Mouse (Mus musculus) intestine, embryonic 15.5 days (tissue): ENCODE measurements around the gene Napsa. TPM values are rescaled to one million over a fixed set of nuclear protein-coding genes. Genes with fewer than 3 reads are reported as not detected.

Source experiments
- ATAC-seq: fragments of 200-750 bp; cut with Nextera tagmentation; 2 replicates; pipeline ENCODE4 v1.8.0; 2017; ENCODE audit warnings: moderate TSS enrichment, moderate library complexity
- H3K27ac ChIP-seq: fragments of 300-500 bp; sonication (generic); 2 replicates; pipeline ENCODE4 v1.5.1; 2015; ENCODE audit warnings: mild to moderate bottlenecking, inconsistent platforms
- H3K27me3 ChIP-seq: fragments of 300-500 bp; sonication (generic); replicated peaks from 2 replicates; pipeline ENCODE4 v1.6.1; 2015; ENCODE audit warnings: inconsistent platforms
- H3K36me3 ChIP-seq: fragments of 300-500 bp; sonication (generic); 2 replicates; pipeline ENCODE4 v1.6.1; 2015; ENCODE audit warnings: inconsistent platforms
- H3K4me1 ChIP-seq: fragments of 300-500 bp; sonication (generic); replicated peaks from 2 replicates; pipeline ENCODE4 v1.6.1; 2015; ENCODE audit warnings: inconsistent platforms
- H3K4me2 ChIP-seq: fragments of 300-500 bp; sonication (generic); replicated peaks from 2 replicates; pipeline ENCODE4 v1.6.1; 2015; ENCODE audit warnings: mild to moderate bottlenecking, inconsistent platforms
- H3K4me3 ChIP-seq: fragments of 300-500 bp; sonication (generic); replicated peaks from 2 replicates; pipeline ENCODE4 v1.5.1; 2015; ENCODE audit warnings: inconsistent platforms
- H3K9ac ChIP-seq: fragments of 300-500 bp; sonication (generic); 2 replicates; pipeline ENCODE4 v1.6.1; 2015; ENCODE audit warnings: inconsistent platforms
- H3K9me3 ChIP-seq: fragments of 300-500 bp; sonication (generic); 2 replicates; pipeline ENCODE4 v1.6.1; 2016; ENCODE audit warnings: inconsistent platforms
- WGBS: fragments of 180-500 bp; shearing (Covaris S2); methylation state at CpG from one replicate; pipeline ENCODE4 v1.1.7; 2015; 5-methylcytosine and 5-hydroxymethylcytosine counted together
- polyA plus RNA-seq: library from polyadenylated mRNA; unstranded; fragments of >200 nt; fragmentation: Nextera tagmentation; extraction: Ambion mirVana; gene quantifications from 2 replicates; pipeline ENCODE4 v1.2.1, GENCODE M21; 2015

The Napsa gene
- polyA plus RNA-seq, result 3.1 and 3.6 TPM in 2 replicates

DNA sequence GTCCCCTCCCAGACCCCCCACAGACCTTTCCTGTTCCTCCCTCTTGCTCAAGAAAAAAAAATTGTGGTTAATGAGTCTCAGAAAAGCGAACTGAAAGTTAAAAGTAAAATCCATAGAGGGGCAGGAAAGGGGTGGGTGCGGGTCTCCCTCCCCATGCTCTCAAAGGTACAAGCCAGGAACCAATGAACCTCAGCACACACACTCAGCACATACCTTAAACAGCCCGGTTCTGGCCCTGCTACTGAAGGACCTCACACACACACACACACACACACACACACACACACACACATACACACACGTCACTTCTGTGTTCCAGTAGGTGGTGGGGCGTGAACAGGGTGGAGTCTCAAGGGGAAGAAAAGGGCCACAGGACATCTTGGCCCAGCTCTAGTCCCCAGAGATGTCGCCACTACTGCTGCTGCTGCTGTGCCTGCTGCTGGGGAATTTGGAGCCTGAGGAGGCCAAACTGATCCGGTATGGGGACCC is at the start of gene Napsa:
Napsa (plus strand) TSS at position 168 of the 489 bp plus-strand sequence.
- 38% methylated on average over 7 of the region's 7 CpGs for WGBS

GRCm38 (mm10) chr7:44523056-44523455 is 49.1 kb upstream of the Napsa start:
- peaks cover 20% of the 10 kb centered on the region for H3K4me1 ChIP-seq
- H3K27me3 ChIP-seq, result peaks cover 39% of the 10 kb centered on the region
- no peaks in the 10 kb centered on the region for H3K9me3 ChIP-seq
- H3K27ac ChIP-seq, result no peak overlapping the region
- H3K36me3 ChIP-seq, result no peaks in the 10 kb centered on the region
- no peak for ATAC-seq
- H3K4me2 ChIP-seq, result no peak overlapping the region
- no peak overlapping the region for H3K4me3 ChIP-seq
- 69% methylated on average over 2 of the region's 2 CpGs for WGBS
- H3K9ac ChIP-seq, result no peak overlapping the region

More for the DNA sequence above, at the start of gene Napsa:
- H3K27me3 ChIP-seq, result peaks cover 4% of the 10 kb centered on the region; the same call in 1 of the 2 replicates
- H3K36me3 ChIP-seq, result no peaks in the 10 kb centered on the region
- no peaks in the 10 kb centered on the region for H3K4me1 ChIP-seq
- no peak within 1 kb of the TSS for H3K27ac ChIP-seq
- no peak within 1 kb of the TSS for H3K4me2 ChIP-seq
- H3K9ac ChIP-seq, result no peak within 1 kb of the TSS
- no peaks in the 10 kb centered on the region for H3K9me3 ChIP-seq
- no peak for ATAC-seq
- no peak within 1 kb of the TSS for H3K4me3 ChIP-seq

DNA sequence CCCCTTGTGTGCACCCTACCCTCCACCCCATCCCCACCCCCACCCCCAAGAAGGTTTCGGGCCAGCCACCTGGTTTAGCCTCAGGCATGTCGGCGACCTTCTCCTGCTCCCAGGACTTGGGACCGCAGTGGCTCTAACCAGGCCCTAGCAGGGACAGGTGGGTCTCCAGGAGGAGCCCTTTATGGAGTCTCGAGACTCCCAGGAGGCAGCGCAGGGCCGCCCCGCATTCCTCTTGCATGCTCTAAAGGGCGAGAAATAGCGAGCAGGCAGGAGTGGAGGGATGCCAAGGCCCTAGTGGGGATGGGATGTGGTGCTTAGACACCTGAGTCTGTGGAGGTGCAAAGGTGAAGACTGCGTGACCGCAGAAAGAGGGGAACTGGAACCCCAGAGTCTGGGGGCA is 47.7 kb upstream of the Napsa start, which contains the start of gene Mybpc2:
Mybpc2 (minus strand) TSS at position 155 of the 400 bp plus-strand sequence.
- H3K4me1 ChIP-seq, result peaks cover 20% of the 10 kb centered on the region

DNA sequence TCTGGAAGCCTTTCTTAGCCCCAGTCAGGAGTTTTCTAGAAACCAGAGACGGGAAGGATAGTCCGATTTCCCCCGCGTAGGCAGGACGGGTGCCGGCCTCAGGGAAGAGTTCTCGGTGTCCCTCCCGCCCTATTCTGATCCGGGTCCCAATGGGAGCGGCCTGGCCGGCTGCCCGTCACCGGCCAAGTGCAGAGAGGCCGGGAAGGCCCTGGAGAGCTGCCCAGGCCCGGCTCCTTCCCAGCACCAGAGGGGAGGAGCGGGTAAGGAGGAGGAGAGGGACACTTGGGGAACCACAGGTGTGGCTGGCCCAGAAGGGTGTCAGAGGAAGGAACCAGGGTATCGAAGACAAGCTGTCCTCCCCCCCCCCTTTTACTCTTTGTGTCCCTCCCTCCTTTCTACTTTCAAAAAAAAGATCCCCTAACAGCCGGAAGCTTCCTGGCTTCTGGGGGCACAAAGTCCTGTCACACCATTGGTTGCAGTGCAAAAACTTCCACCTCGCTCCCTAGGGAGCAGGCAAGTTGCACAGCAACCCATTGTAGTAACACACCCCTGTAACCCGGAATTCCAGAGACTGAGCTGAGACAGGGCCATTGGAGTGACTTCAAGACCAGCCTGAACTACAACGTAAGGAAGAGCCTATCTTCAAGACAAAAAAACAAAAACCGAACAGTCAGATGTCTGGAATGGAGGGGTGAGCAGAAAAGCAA is 46.9 kb upstream of the Napsa start:
- WGBS, result 16% methylated on average over 22 of the region's 22 CpGs
- no peak overlapping the region for H3K27ac ChIP-seq
- no peak overlapping the region for H3K9ac ChIP-seq
- peak overlapping the region; percentile 50 for H3K4me2 ChIP-seq
- H3K4me3 ChIP-seq, result no peak overlapping the region
- no peaks in the 10 kb centered on the region for H3K36me3 ChIP-seq
- peak; percentile 32; the same call in 1 of the 2 replicates for ATAC-seq
- peaks cover 20% of the 10 kb centered on the region for H3K4me1 ChIP-seq
- peaks cover 39% of the 10 kb centered on the region for H3K27me3 ChIP-seq
- H3K9me3 ChIP-seq, result no peaks in the 10 kb centered on the region

More for the DNA sequence above, 47.7 kb upstream of the Napsa start, which contains the start of gene Mybpc2:
- Histone ChIP-seq H3K27ac (no peak within 1 kb of the TSS), H3K9ac (no peak within 1 kb of the TSS), H3K4me2 (peak within 1 kb of the TSS; percentile 50), H3K4me3 (no peak within 1 kb of the TSS), H3K27me3 (peaks cover 39% of the 10 kb centered on the region), H3K36me3 (no peaks in the 10 kb centered on the region), H3K9me3 (no peaks in the 10 kb centered on the region)
- ATAC-seq, result no peak
- WGBS, result 34% methylated on average over 12 of the region's 12 CpGs

DNA sequence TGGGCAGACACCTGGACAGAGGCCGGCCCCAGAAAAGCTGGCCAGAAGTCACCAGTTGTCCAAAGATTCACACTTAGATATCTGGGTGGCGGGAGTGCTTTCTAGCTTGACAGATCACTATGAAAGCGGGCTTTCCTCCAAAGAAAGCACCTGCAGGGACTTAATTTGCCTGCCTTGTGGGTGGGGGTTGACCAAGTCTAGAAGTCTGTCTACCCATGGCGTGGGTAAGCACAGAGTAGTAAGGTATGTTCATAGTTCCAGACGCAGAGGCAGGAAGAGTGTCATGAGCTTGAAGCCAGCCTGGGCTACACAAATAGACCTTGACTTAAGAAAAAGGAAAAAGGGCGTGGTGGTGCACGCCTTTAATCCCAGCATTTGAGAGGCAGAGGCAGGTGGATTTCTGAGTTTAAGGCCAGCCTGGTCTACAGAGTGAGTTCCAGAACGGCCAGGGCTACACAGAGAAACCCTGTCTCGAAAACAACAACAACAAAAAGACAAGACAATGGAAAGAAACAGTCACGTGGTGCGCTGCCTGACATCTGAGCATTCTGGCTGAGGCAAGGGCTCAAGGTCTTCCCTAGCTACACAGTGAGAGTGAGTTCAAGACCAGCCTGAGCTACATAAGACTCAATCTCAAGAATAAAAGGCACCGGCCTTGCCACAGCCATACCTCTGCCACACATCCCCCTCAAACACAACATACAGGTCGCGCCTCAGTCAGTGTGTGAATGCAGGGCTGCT is 45.6 kb upstream of the Napsa start:
- Histone ChIP-seq H3K27ac (no peak overlapping the region), H3K9ac (no peak overlapping the region), H3K4me2 (no peak overlapping the region), H3K9me3 (no peaks in the 10 kb centered on the region), H3K27me3 (peaks cover 39% of the 10 kb centered on the region), H3K4me3 (no peak overlapping the region), H3K4me1 (peaks cover 18% of the 10 kb centered on the region), H3K36me3 (no peaks in the 10 kb centered on the region)
- WGBS, result 90% methylated on average over 14 of the region's 14 CpGs
- ATAC-seq, result no peak

- Histone ChIP-seq H3K27ac (no peak overlapping the region), H3K9ac (peak overlapping the region; percentile 38), H3K4me3 (peak overlapping the region; percentile 38), H3K4me1 (peaks cover 15% of the 10 kb centered on the region), H3K4me2 (peak overlapping the region; percentile 87), H3K9me3 (no peaks in the 10 kb centered on the region), H3K27me3 (peaks cover 30% of the 10 kb centered on the region), H3K36me3 (0 out of 2 replicates have a peak, but pooled peaks cover 3% of the 10 kb centered on the region)
- peak; percentile 64 for ATAC-seq
- WGBS, result 6% methylated on average over 40 of the region's 40 CpGs
Measured at GRCm38 (mm10) chr7:44527483-44528398, 44.4 kb upstream of the Napsa start.

- 63% methylated on average over 5 of the region's 5 CpGs for WGBS
- no peak overlapping the region for H3K4me3 ChIP-seq
- no peaks in the 10 kb centered on the region for H3K9me3 ChIP-seq
- no peak overlapping the region for H3K27ac ChIP-seq
- peaks cover 15% of the 10 kb centered on the region for H3K36me3 ChIP-seq
- H3K4me1 ChIP-seq, result peaks cover 14% of the 10 kb centered on the region
- H3K4me2 ChIP-seq, result no peak overlapping the region
- H3K27me3 ChIP-seq, result peaks cover 14% of the 10 kb centered on the region
- no peak overlapping the region for H3K9ac ChIP-seq
- no peak for ATAC-seq
Measured at GRCm38 (mm10) chr7:44529518-44529917, 42.7 kb upstream of the Napsa start.

DNA sequence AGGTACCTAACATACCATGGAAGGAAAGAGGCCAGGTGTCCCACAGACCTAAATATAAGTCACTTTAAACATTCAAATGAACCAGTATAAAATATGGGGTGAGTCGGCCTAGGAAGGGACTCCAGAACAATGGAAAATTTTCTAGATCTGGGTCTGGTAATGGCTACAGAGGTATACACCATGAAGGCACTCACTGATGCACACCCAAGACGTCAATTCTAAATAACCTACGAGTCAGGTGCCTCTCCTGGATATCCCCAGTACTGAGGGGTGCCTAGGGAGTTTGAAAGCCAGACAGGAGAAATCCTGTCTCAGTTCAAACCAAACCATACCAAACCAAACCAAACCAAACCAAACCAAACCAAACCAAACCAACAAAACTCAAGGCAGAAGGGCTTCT is 41.7 kb upstream of the Napsa start:
- H3K36me3 ChIP-seq, result peaks cover 17% of the 10 kb centered on the region
- no peak overlapping the region for H3K27ac ChIP-seq
- no peak for ATAC-seq
- H3K4me2 ChIP-seq, result no peak overlapping the region
- H3K4me1 ChIP-seq, result peaks cover 4% of the 10 kb centered on the region
- no peak overlapping the region for H3K9ac ChIP-seq
- H3K4me3 ChIP-seq, result no peak overlapping the region
- peaks cover 7% of the 10 kb centered on the region; the same call in 1 of the 2 replicates for H3K27me3 ChIP-seq
- WGBS, result 82% methylated on average over 3 of the region's 3 CpGs
- H3K9me3 ChIP-seq, result no peaks in the 10 kb centered on the region

GRCm38 (mm10) chr7:44531207-44531606 is 41.0 kb upstream of the Napsa start:
- Histone ChIP-seq H3K4me2 (no peak overlapping the region), H3K27ac (no peak overlapping the region), H3K4me3 (no peak overlapping the region), H3K27me3 (peaks cover 6% of the 10 kb centered on the region; the same call in 1 of the 2 replicates), H3K36me3 (peaks cover 24% of the 10 kb centered on the region), H3K4me1 (peaks cover 4% of the 10 kb centered on the region; the same call in 1 of the 2 replicates), H3K9me3 (no peaks in the 10 kb centered on the region), H3K9ac (no peak overlapping the region)
- no peak for ATAC-seq
- 41% methylated on average over 5 of the region's 5 CpGs for WGBS

- no peak within 1 kb of the TSS for H3K9ac ChIP-seq
- 79% methylated on average over 4 of the region's 4 CpGs for WGBS
- peaks cover 27% of the 10 kb centered on the region for H3K36me3 ChIP-seq
- no peak for ATAC-seq
- H3K27ac ChIP-seq, result no peak within 1 kb of the TSS
- H3K9me3 ChIP-seq, result no peaks in the 10 kb centered on the region
- no peak within 1 kb of the TSS for H3K4me3 ChIP-seq
- peaks cover 4% of the 10 kb centered on the region; the same call in 1 of the 2 replicates for H3K4me1 ChIP-seq
- H3K27me3 ChIP-seq, result no peaks in the 10 kb centered on the region; the same call in 1 of the 2 replicates
- no peak within 1 kb of the TSS for H3K4me2 ChIP-seq
Measured at GRCm38 (mm10) chr7:44531946-44532732, 40.0 kb upstream of the Napsa start, which contains the start of gene Spib. Spib (minus strand) TSS chr7:44532071.
